Mouse (Mus musculus) natural killer cell, adult 2 months (primary cell): ENCODE data around the gene Ogfod2.
A peak's percentile ranks its signal among the peaks of the same experiment; 100 is the strongest.

ENCODE experiments used
- DNase-seq, 2 experiments: peaks; one replicate each; pipeline ENCODE4 v3.0.0; 2022; ENCODE audit warnings: low spot score in 2 of 2

Ogfod2 gene

DNA sequence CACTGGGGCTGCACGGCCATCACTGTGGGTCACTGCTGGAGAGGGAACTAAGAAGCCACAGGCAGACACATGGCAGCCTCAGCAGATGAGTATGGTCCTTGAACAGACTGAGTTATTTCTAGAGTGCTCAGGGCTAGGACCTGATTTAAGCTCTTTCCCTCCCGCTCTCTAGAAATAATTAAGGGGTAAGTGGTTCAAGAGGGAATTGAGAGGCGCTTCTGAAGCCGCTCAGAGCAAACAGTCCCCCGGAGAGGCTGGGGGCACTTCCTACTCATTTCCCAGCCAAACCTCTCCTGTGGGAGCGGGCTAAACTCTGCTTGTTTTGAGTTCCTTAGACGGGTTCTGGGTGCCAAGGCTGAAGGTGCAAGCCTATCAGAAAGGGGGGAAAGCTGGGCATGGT lies 38.8 kb downstream of the Ogfod2 start:
- DNase-seq: no peak

DNA sequence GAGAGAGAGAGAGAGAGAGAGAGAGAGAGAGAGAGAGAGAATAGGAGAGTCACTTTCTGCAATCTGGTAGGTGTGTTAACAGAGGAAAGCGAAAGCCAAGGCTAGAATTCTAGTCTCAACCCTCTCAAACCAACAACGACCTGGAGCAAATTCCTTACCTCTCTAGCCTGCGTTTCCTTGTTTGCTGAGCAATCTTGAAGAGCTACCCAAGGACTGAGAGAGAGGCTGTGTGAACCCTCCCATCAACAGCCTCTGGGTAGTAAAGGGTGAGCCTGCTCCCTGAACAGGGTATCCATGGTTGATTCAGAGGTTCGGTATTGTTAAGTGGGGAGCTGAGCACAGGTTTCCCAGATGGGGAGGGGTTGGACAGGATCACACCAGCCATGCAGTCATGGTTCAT lies 40.6 kb downstream of the Ogfod2 start:
- no peak for DNase-seq

DNA sequence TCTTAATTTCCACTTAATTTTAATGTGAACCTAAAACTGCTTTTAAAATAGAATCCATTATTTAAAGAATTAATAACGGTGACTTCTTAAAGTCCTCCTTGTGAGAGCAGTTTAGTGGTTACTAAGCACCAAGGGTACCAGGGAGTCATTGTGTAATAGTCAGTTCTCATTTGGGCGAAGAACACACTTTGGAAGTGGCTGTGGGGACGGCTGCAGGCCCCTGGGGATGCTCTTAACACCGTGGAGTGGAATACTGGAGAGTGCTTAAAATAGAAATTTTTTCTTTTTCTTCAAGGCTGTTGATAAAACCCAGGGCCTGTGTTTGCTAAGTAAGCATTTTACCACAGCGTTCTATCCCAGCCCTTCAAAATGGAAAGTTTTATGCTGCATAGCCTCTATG lies 43.8 kb downstream of the Ogfod2 start:
- DNase-seq: no peak

DNA sequence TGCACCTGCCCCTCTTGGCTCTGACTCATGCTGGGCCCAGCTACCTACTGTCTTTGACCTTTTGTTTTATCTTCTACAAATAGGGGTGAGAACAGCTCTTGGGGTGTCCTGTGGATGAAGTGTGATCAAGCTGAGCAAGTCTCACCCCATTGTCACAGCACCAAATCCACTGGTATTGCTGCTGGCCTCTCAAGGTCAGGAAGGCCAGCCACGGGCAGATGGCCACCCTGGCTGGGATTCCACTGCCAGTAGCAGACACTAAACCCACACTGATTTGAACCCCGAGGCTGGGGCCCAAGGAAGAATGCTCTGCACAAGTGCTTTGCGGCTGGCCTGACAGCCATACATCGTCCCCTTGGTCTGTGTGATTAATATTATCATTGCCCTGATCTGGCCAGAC lies 46.2 kb downstream of the Ogfod2 start:
- DNase-seq: no peak

DNA sequence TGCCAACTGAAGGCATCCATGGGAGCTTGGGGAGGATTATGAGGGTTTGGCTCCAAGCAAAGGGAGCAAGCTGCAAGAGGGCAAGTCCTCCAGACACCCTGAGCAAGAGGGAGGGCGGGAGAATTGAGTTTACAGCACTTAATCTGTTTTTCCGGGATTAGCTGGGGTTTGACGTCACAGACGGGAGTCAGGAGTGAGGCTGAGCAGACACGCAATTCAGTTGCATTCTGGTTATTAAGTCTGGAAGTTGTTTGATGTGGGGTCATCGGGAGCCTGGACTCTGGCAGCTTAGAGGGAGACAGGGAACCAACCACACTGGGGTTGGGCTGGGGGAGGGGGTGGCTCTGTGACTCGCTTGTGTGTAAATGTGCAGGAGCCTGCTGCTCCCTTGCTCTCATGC lies 47.4 kb downstream of the Ogfod2 start:
- DNase-seq: no peak

DNA sequence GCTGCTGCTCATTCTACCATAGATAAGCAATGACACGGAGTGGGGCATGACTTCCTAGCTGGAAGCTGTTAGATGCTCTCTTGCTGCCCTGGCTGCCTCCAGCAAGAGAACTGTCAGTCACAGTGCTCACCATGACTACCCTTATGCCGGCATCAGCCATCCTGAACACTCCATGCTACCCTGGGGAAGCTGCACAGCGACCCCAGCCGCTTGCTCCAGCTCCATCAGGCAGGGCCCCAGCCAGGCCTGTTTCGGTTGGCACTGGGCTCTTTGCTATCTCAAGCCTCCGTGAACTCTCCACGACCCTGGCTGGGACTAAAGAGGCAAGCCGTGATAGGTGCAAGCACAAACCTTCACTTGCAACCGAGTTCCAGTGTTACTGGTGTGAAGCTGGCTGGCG lies 49.7 kb downstream of the Ogfod2 start:
- no peak for DNase-seq

DNA sequence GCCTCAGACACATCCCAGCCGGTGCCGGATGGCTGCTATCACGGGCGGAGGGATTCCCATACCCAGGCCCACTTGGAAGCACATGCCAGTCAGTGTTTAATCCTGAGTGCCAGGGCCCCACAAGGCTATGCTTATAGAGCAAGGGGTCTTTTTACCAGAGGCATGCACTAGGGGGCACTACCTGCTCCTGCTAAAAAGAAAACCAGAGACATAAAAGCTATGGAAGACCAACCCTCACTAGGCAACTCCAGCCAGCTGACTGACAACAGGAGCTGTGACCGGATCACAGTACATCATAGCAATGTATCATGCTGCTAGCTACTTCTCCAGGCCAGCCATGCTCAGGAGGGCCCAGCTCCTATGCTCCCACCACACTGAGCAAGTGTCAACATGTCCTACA lies 50.5 kb downstream of the Ogfod2 start:
- DNase-seq: peak; percentile 27 to 66

DNA sequence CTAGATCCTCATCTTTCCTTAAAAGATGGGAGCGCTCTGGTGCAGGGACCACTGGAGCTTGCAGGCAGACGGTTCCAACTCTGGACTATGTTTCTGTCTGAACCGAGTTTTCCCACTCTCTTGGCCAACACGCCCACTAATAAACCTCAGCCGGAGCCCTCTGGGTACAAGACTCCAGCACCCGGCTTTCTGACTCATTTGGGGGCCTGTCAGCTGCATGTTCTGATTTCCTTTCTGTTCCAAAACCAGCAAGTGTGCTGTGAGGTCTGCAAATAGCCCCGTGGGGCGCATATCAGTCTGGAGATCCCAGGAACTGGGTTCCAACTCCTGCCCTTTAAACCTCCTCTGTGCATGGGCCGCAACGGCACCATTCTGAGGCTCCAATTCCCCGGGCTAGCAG lies 51.3 kb downstream of the Ogfod2 start:
- no peak for DNase-seq
